Mouse (Mus musculus) heart, adult 2 months (tissue): Measurements from ENCODE around the gene Scaf4. TPM values are rescaled to one million over a fixed set of nuclear protein-coding genes. Genes with fewer than 3 reads are reported as not detected.

ENCODE experiments used
- DNase-seq, 2 experiments: peaks; one replicate each; pipeline ENCODE4 v3.0.0; 2021
- H3K27ac ChIP-seq: fragments of 200-600 bp; 2 replicates; pipeline ENCODE4 v1.8.1; 2022
- H3K27me3 ChIP-seq: fragments of 200-500 bp; 2 replicates; pipeline ENCODE4 v1.6.1; 2012; ENCODE audit warnings: mild to moderate bottlenecking, low read length, inconsistent platforms, mixed read lengths; ENCODE audit not compliant: control insufficient read depth, insufficient read depth
- H3K36me3 ChIP-seq: fragments of 200-500 bp; 2 replicates; pipeline ENCODE4 v1.6.1; 2012; ENCODE audit warnings: low read length, inconsistent platforms; ENCODE audit not compliant: control insufficient read depth, insufficient read depth
- H3K4me1 ChIP-seq: fragments of 200-500 bp; 2 replicates; pipeline ENCODE4 v1.6.1; 2011; ENCODE audit warnings: low read length; ENCODE audit not compliant: control insufficient read depth, insufficient read depth
- H3K4me3 ChIP-seq: fragments of 200-600 bp; 2 replicates; pipeline ENCODE4 v1.8.1; 2022
- H3K79me2 ChIP-seq: fragments of 200-500 bp; replicated peaks from 2 replicates; pipeline ENCODE4 v1.6.1; 2012; ENCODE audit warnings: mild to moderate bottlenecking, inconsistent platforms, low read length, moderate library complexity, mixed read lengths; ENCODE audit not compliant: control insufficient read depth, insufficient read depth
- H3K9ac ChIP-seq: fragments of 200-500 bp; 2 replicates; pipeline ENCODE4 v1.6.1; 2012; ENCODE audit warnings: low read depth, mild to moderate bottlenecking, control low read depth, inconsistent platforms, low read length, mixed read lengths
- CTCF ChIP-seq: fragments of 200-600 bp; IDR thresholded peaks from 2 replicates; pipeline ENCODE4 v1.8.1; 2022; ENCODE audit warnings: antibody characterized with exemption, mild to moderate bottlenecking, moderate library complexity
- EP300 ChIP-seq: fragments of 200-500 bp; IDR thresholded peaks from 2 replicates; pipeline ENCODE4 v1.6.1; 2011; ENCODE audit warnings: low read depth, low read length, control low read depth; ENCODE audit not compliant: insufficient read depth
- POLR2A ChIP-seq: fragments of 200-500 bp; IDR thresholded peaks from 2 replicates; pipeline ENCODE4 v1.6.1; 2011; ENCODE audit warnings: mild to moderate bottlenecking, low read depth, low read length, control low read depth; ENCODE audit not compliant: insufficient read depth
- WGBS: fragments of 180-500 bp; shearing (Covaris S2); methylation state at CpG from one replicate; pipeline ENCODE4 v1.1.7; 2018; 5-methylcytosine and 5-hydroxymethylcytosine counted together
- intact Hi-C: fragments of 180-260 bp; cut with DNase I; formaldehyde crosslinking; loops from one replicate; pipeline ENCODE4 v1.15.1; 2025
- polyA plus RNA-seq: library from polyadenylated mRNA; depleted of rRNA; stranded (reverse); fragments of >200 nt; gene quantifications from 2 replicates; pipeline ENCODE4 v1.2.3, GENCODE M21; 2012
- total RNA-seq, 2 experiments: library from RNA; stranded (reverse); gene quantifications; 2 replicates each; pipeline ENCODE4 v1.2.3; 2021

The Scaf4 gene
- total and polyA plus RNA-seq, 3 experiments: 17.8 to 19.9 (median 18.8) TPM

- Histone ChIP-seq H3K27ac (no peak overlapping the region), H3K4me3 (no peak overlapping the region), H3K36me3 (no peaks in the 10 kb centered on the region), H3K9ac (no peak overlapping the region), H3K4me1 (no peaks in the 10 kb centered on the region), H3K79me2 (no peaks in the 10 kb centered on the region), H3K27me3 (no peaks in the 10 kb centered on the region)
- peak; percentile 37 to 39 for DNase-seq
- WGBS: 19% methylated on average over 13 of the region's 13 CpGs
- intact Hi-C loops: no loop called here
- TF ChIP-seq CTCF (peak; percentile 62), EP300 (0 out of 2 replicates have a peak, but pooled peaks have one; percentile 40), POLR2A (no peak)
These were observed 96.8 kb downstream of the Scaf4 start for GRCm38 (mm10) chr16:90187453-90187852.

- DNase-seq: peak; percentile 68 to 81
- intact Hi-C loops: loop anchor here (1.0 kb wide), 2 partner anchors 342 to 412 kb away; no protein-coding TSS in a partner anchor
- H3K9ac ChIP-seq: no peak overlapping the region
- H3K36me3 ChIP-seq: no peaks in the 10 kb centered on the region
- WGBS: 48% methylated on average over 8 of the region's 8 CpGs
- no peaks in the 10 kb centered on the region for H3K27me3 ChIP-seq
- H3K27ac ChIP-seq: no peak overlapping the region
- H3K79me2 ChIP-seq: no peaks in the 10 kb centered on the region
- TF ChIP-seq EP300 (0 out of 2 replicates have a peak, but pooled peaks have one; percentile 48), CTCF (peak; percentile 90), POLR2A (no peak)
- no peaks in the 10 kb centered on the region for H3K4me1 ChIP-seq
- H3K4me3 ChIP-seq: no peak overlapping the region
These were observed 98.2 kb downstream of the Scaf4 start for GRCm38 (mm10) chr16:90185928-90186588.

- H3K9ac ChIP-seq: no peak overlapping the region
- no peaks in the 10 kb centered on the region for H3K79me2 ChIP-seq
- H3K27ac ChIP-seq: no peak overlapping the region
- intact Hi-C loops: no loop called here
- TF ChIP-seq EP300: no peak
- no peak for TF ChIP-seq CTCF
- no peak for TF ChIP-seq POLR2A
- 87% methylated on average over 6 of the region's 6 CpGs for WGBS
- H3K4me1 ChIP-seq: no peaks in the 10 kb centered on the region
- DNase-seq: no peak
- H3K36me3 ChIP-seq: no peaks in the 10 kb centered on the region
- H3K4me3 ChIP-seq: no peak overlapping the region
- no peaks in the 10 kb centered on the region for H3K27me3 ChIP-seq
These were observed 100.2 kb downstream of the Scaf4 start for GRCm38 (mm10) chr16:90184135-90184534.

GRCm38 (mm10) chr16:90181673-90182072 lies 102.6 kb downstream of the Scaf4 start:
- H3K79me2 ChIP-seq: no peaks in the 10 kb centered on the region
- no peaks in the 10 kb centered on the region for H3K4me1 ChIP-seq
- no peaks in the 10 kb centered on the region for H3K36me3 ChIP-seq
- no peak overlapping the region for H3K9ac ChIP-seq
- intact Hi-C loops: no loop called here
- H3K4me3 ChIP-seq: no peak overlapping the region
- no peaks in the 10 kb centered on the region for H3K27me3 ChIP-seq
- TF ChIP-seq EP300: no peak
- no peak for TF ChIP-seq CTCF
- no peak for TF ChIP-seq POLR2A
- 72% methylated on average over 8 of the region's 8 CpGs for WGBS
- DNase-seq: peak in 1 of 2 experiments; percentile 18
- H3K27ac ChIP-seq: no peak overlapping the region

GRCm38 (mm10) chr16:90180975-90181374 lies 103.3 kb downstream of the Scaf4 start:
- no peak overlapping the region for H3K9ac ChIP-seq
- intact Hi-C loops: no loop called here
- no peak overlapping the region for H3K4me3 ChIP-seq
- no peaks in the 10 kb centered on the region for H3K36me3 ChIP-seq
- no peak for DNase-seq
- no peak overlapping the region for H3K27ac ChIP-seq
- 69% methylated on average over 6 of the region's 6 CpGs for WGBS
- TF ChIP-seq CTCF (no peak), EP300 (no peak), POLR2A (no peak)
- no peaks in the 10 kb centered on the region for H3K4me1 ChIP-seq
- H3K79me2 ChIP-seq: no peaks in the 10 kb centered on the region
- H3K27me3 ChIP-seq: no peaks in the 10 kb centered on the region

- no peak overlapping the region for H3K4me3 ChIP-seq
- no peak for TF ChIP-seq EP300
- TF ChIP-seq POLR2A: no peak
- TF ChIP-seq CTCF: no peak
- WGBS: 95% methylated on average over 5 of the region's 5 CpGs
- no peaks in the 10 kb centered on the region for H3K79me2 ChIP-seq
- no peaks in the 10 kb centered on the region for H3K27me3 ChIP-seq
- H3K36me3 ChIP-seq: no peaks in the 10 kb centered on the region
- DNase-seq: no peak
- intact Hi-C loops: no loop called here
- H3K4me1 ChIP-seq: no peaks in the 10 kb centered on the region
- no peak overlapping the region for H3K27ac ChIP-seq
- H3K9ac ChIP-seq: no peak overlapping the region
These were observed 104.4 kb downstream of the Scaf4 start for GRCm38 (mm10) chr16:90179892-90180291.
